Mouse (Mus musculus) forelimb bud, embryonic 11.5 days (tissue): ENCODE data around the gene Grm4.
"Not testable (repeated sequence)": the region's sequence is repeated elsewhere in the genome, so short reads cannot be mapped to it uniquely, and the experiment has no call there.

ENCODE experiments used
- DNase-seq: peaks from one replicate; pipeline ENCODE4 v3.0.0-alpha.2; 2012; ENCODE audit warnings: low read depth, low spot score

Grm4 gene

DNA sequence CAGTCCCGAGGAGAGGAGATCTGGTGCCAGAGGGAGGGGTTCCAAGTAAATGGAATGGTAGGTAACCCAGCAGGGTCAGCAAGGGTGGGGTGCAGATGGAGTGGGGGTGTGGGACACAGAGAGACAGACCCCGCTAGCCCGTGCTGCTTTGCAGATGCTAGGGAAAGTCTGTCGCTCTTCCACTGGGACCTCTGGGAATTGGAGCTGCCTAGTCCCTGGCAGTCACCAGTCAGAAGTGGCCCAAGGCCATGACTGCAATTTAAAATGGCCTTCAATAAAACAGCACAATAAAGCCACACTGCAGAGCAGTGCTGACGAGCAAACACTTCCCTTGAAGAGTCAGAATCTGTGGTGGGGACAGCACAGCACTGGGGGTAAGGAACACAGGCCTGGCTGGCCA, 127.3 kb downstream of the Grm4 start:
- peak; percentile 40 for DNase-seq

DNA sequence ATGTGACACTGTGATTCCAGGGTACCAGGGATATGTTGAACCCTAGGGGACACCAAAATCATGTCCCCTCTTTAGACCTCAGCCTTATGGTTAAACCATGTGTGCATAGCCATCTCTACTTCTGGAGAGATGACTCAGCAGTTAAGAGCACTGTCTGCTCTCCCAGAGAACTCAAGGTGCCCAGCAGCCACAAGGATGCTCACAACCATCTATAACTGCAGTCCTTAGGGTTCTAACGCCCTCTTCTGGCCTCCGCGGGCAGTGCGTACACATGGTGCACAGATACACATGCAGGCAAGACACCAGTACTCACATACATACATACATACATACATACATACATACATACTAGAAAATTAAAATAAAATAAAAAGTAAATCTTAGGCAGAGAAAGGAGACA, 127.8 kb downstream of the Grm4 start:
- no peak for DNase-seq

DNA sequence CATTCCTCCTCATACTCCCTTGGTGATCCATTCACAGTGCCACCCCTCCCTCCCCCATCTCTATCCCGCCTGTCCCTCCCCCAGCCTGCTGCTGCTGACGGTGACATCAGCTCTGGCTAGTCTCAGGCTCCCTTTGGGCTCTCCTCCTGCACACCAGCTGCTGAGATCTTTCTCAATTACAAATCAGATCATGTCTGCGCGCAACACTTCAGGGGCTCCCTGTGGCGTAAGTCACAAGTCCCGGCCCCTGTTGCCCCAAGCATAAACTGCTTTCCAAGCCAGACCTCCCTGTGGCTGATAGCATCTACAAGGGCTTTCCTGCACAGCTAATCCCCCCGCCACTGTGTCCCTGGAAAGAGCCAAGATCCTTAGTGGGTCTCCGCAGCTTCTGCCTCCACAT, 128.3 kb downstream of the Grm4 start:
- DNase-seq: no peak

DNA sequence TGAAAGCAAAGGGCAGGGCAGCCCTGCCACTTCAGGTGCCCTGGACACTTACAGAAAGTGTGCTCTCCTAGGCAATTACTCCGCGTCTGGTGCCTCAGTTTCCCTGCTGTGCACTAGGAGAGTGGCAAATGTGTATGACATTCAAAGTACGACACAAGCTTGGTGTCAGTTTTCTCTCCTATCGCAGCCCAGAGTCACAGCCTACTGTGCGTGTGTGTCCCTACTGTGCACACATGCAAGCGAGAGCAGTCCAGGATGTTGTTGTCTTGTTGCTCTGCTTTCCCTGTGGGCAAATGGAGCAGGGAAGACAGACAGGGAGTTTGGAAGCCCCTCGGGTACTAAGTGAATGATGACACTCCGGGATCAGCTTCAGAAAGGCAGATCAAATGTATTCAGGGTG, 131.2 kb downstream of the Grm4 start:
- no peak for DNase-seq

DNA sequence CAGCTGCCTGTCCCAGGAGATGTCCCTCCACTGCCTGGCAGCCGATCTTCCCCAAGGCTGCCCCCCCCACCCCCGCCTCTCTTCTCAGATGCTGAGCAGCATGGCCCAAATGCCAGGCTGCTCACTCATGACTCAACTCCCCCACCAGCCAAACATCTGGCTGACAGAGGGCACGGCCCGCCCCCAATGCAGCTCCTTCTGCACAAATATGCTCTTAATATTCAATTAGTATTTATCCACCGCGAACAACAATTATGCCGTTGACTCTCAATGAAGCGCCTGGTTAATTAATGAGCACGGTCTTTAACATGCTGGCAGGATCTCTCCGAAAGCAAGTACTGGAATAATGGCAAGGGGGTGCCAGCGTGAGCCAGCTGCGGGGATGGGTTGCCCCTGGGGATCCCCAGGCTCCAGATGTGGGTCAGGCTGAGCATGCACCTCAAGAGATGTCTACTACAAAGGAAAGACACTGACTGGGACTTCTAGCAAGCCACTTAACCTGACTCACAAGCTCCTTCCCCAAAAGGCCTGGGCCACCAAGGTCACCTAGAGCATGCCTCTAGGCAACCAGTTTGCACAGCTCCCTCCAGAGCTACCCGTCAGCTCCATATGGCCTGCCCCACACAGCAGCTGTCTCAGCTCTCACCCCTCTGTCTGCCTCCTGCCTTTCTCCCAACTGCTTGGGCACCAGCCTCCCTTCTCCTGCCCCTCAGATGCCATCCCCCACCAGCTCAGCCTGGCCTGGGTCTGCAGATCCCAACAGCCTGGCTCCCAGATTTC, 131.8 kb downstream of the Grm4 start:
- no peak for DNase-seq

DNA sequence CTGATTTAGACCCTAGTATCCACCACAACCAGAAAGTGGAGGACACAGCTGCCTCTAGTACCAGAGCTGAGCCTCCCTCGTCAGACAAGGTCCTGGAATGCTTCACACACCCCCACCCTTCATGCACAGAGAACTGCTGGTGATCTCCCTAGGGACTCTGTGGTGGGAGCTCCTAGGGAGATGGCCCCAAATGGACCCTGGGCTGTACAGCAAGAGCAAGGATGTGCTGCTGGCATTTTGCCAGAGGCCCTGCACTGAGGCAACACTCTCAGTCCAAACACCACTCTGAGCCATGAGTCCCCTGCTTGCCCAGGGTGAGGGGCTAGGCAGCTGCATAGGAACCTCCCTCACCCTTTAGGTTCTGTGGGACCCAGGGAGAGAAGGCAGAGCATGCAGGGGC, 134.8 kb downstream of the Grm4 start:
- DNase-seq: no peak

DNA sequence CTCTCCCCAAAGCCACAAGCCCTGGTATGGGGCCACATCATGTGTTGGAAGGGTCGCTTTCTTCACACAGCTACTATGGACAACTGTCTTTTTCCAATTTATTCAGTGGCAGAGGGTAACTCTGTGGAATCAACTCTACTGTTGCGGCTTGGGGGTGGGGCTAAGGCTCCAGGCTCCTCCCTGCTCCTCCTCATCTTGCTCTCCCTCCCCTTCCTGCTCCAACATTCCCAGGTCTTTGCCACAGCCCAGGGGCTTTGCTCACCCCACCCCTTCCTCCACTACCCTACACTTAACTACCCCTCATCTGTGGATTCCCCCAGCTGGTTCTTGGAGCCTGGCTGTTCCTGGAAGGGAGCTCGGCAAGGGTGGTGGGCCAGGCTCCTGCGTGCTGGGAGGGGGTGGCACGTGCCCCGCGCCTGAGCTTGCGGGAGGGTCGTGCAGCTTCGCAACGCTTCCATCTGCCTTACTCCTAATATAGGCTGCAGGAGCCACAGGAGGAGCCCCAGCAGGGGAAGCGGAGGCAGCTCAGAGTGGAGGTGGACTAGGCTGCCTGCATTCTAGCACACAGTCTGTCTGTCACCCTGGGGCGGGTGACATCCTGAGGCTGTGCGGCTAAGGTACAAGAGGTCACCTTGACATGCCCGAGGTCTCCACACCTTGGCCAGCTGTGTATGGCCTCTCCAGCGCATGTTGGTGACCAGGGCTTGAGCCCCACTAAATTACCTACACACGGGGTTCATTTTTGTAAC, 135.5 kb downstream of the Grm4 start:
- no peak for DNase-seq

DNA sequence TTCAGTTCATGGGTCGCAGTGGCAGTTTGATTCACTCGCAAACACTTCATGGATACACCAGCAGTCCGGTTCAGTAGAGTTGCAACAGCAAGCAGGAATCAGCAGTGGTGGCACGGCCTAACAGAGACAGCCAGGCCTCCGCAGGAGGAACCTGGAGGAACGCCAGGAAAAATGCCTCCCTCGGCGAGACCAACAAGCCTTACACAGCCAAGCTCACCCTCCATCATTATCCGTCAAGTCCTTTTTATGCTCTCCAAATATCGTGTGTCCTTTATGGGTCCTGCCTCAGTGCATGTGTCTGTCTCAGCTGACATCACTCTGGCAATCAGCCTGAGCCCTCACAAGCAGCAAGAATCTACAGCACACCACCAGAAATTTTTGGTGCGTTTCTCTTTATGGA, 138.3 kb downstream of the Grm4 start:
- DNase-seq: no peak

DNA sequence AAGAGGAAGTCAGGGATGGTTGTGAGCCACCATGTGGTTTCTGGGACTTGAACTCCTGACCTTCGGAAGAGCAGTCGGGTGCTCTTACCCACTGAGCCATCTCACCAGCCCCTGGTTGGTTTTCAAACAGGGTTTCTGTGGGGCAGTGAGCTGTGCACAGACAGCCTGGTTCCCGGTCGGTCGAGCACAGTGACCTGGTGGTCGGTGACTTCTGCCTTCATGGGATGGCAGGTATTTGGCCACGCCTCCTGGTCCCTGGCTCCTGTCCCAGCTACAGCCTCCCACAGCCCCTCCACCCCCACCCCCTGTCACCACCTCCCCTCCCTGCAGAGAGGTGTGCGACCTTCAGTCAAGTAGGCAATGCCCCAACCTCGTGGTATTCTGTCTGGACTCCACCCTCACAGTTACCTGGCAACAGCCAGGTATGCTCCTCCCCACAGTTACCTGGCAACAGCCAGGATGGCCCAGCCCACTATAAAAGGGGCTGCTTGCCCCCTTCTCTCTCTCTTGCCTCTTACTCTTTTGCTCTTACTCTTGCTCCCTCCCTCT, 140.2 kb downstream of the Grm4 start:
- not testable (repeated sequence) for DNase-seq

DNA sequence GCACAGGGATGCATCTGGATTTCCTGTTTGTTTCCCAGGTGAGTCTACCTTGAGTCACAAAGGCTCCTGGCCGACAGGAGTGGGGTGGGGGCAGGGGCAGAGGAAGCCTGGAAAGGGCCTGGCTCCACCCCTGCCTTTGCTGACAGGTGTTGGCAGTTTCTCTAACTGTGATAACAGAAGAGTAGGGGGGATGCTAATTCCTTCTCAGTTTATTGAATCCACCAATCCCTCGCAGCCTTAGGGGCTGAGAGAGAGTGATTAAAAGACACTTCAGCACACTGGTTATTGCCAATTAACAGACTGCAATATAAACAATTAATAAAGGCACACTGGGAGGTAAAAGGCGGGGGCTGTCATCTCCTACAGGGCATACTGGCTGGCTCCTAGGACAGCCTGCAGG, 142.2 kb downstream of the Grm4 start:
- DNase-seq: no peak

DNA sequence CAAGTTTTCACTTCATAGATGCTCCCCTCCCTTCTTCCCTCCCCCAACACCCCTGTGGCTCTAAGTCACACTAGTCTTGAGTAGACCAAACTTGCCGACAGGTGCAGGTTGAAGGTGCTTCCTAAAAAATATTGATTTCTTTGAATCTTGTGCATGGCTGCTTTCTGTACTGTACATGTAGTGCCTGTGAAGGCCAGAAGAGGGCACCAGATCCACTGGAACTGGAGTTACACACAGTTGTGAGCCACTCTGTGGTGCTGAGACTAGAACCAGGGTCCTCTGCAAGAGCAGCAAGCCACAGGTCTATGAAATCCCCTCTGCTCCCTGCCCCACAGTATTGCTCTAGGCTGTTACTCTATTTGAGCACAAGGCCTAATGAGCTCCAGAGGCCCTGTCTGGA, 144.1 kb downstream of the Grm4 start:
- DNase-seq: no peak

DNA sequence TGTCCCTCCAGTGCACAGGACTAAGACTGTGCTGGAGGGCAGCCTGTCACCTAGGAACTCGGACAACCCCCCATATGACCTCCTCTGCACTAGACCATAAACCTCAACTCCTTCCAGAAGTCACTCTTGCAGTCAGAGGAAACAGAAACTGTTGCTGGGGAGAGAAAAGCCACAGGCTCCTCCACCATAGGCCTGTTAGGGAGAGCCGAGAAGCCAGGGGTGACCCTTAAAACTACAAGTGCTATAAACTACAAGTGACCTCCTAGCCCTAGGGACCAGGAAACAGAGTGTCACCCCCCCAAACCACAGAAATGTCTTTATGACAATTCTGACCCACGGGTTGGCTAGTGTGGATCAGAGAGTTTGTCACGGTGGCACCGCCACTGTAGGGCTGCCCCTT, 145.7 kb downstream of the Grm4 start:
- DNase-seq: no peak
